Mouse (Mus musculus) liver, adult 2 months (tissue): ENCODE measurements at regions not wholly inside any gene's neighbourhood (a gene's known extent, or its start where the extent isn't known, plus 50 kb on each side); places are given as distances from the start of the nearest gene placed in this dataset.

ENCODE experiments used
- CTCF ChIP-seq: fragments of 200-500 bp; IDR thresholded peaks from 2 replicates; pipeline ENCODE4 v1.5.1; 2011; ENCODE audit warnings: low read depth, low read length, control low read depth
- POLR2A ChIP-seq: fragments of 200-500 bp; IDR thresholded peaks from 2 replicates; pipeline ENCODE4 v1.6.1; 2011; ENCODE audit warnings: low read length, control low read depth; ENCODE audit not compliant: insufficient read depth; ENCODE audit errors: extremely low read depth

GRCm38 (mm10) chr15:93874206-93874605 lies 278.5 kb upstream of the Prickle1 start:
- TF ChIP-seq CTCF (no peak), POLR2A (no peak)
